Mouse (Mus musculus) liver, postnatal 0 days (tissue): ENCODE results near the gene Ccdc3.

ENCODE experiments used
- CTCF ChIP-seq: sonication (generic); IDR thresholded peaks from 2 replicates; pipeline ENCODE4 v1.5.1; 2016; ENCODE audit warnings: antibody characterized with exemption, low read depth
- EP300 ChIP-seq: IDR thresholded peaks from 2 replicates; pipeline ENCODE4 v1.6.1; 2016; ENCODE audit warnings: antibody characterized with exemption, low read depth, mild to moderate bottlenecking

DNA sequence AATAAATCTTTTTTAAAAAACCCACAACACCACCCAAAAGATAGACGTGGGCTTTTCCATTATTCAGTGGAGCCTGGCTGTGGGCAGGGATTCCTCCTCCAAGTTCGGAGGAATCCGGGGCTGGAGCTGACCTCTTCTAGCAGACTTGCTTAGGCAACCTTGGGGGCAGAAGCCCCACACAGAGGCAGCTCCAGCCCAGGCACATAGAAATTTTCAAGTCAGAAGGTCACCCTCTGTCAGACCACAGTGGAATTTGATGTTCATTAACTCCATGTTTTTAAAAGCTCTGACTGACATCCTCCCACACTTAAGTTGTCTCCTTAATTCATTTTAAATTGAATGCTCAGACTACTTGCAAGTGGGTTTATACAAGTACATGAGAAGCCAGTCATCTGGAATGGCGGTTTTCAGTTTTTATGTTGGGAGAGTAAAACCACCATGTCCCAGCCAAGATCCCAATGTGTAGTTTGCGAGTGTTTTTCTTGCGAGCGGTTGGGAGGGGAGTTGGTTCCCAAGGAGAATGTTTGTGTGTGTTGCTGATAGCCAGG, 63.3 kb downstream of the Ccdc3 start:
- TF ChIP-seq EP300 (no peak), CTCF (no peak)
